Mouse (Mus musculus) CH12.LX (cell line): Measurements from ENCODE around the gene Hcfc2. TPM values are rescaled to one million over a fixed set of nuclear protein-coding genes. Genes with fewer than 3 reads are reported as not detected.

Source experiments
- DNase-seq: peaks from one replicate; pipeline ENCODE4 v3.0.0-alpha.2; 2013; ENCODE audit errors: extremely low read depth
- H3K27ac ChIP-seq: 2 replicates; pipeline ENCODE4 v1.5.1; 2012; ENCODE audit warnings: low read depth, mild to moderate bottlenecking, control low read depth, moderate library complexity; ENCODE audit not compliant: insufficient read depth
- H3K27me3 ChIP-seq: replicated peaks from 2 replicates; pipeline ENCODE3; 2012; ENCODE audit warnings: inconsistent platforms
- H3K36me3 ChIP-seq, 2 experiments: replicated peaks in 1 of 2; 2 replicates each; pipeline versions ENCODE3 to v1.6.1; 2012; ENCODE audit warnings: inconsistent platforms in 1 of 2, low read length in 1 of 2, mild to moderate bottlenecking in 1 of 2, mixed read lengths in 1 of 2, moderate library complexity in 1 of 2; ENCODE audit not compliant: control insufficient read depth in 1 of 2, insufficient read depth in 1 of 2
- H3K4me1 ChIP-seq, 2 experiments: 2 replicates each; pipeline ENCODE4 v1.6.1; 2012; ENCODE audit warnings: inconsistent platforms in 1 of 2, moderate library complexity in 1 of 2; ENCODE audit not compliant: insufficient read depth in 2 of 2, control insufficient read depth in 1 of 2
- H3K4me2 ChIP-seq: 2 replicates; pipeline ENCODE4 v1.6.1; 2012; ENCODE audit warnings: low read depth, mild to moderate bottlenecking, control low read depth; ENCODE audit not compliant: poor library complexity, insufficient read depth, severe bottlenecking
- H3K4me3 ChIP-seq, 3 experiments: fragments of 150-350 bp in 1 of 3; sonication (generic) in 1 of 3; replicated peaks in 1 of 3; 2 replicates each; pipeline versions ENCODE3 to v1.5.1; 2011 to 2012; ENCODE audit warnings: low read depth in 2 of 3, low read length in 2 of 3, mild to moderate bottlenecking in 2 of 3, moderate library complexity in 2 of 3, control low read depth in 1 of 3, improper control_type of control experiment in 1 of 3, inconsistent platforms in 1 of 3, mixed read lengths in 1 of 3; ENCODE audit not compliant: poor library complexity in 1 of 3
- H3K79me2 ChIP-seq: replicated peaks from 2 replicates; pipeline ENCODE4 v1.6.1; 2012; ENCODE audit warnings: mild to moderate bottlenecking, moderate library complexity; ENCODE audit not compliant: control insufficient read depth, poor library complexity, insufficient read depth, severe bottlenecking; ENCODE audit errors: extremely low read depth
- H3K9ac ChIP-seq: 2 replicates; pipeline ENCODE4 v1.6.1; 2012; ENCODE audit warnings: low read depth, mild to moderate bottlenecking, control low read depth, moderate library complexity; ENCODE audit not compliant: insufficient read depth
- H3K9me3 ChIP-seq: replicated peaks from 2 replicates; pipeline ENCODE3; 2012; ENCODE audit warnings: low read length, inconsistent platforms, mixed read lengths
- BHLHE40 ChIP-seq: IDR thresholded peaks from 2 replicates; pipeline ENCODE4 v1.6.1; 2011; ENCODE audit warnings: mild to moderate bottlenecking, low read depth, low read length, improper control_type of control experiment
- CHD1 ChIP-seq: IDR thresholded peaks from 2 replicates; pipeline ENCODE4 v1.6.1; 2012; ENCODE audit warnings: low read depth, low read length, improper control_type of control experiment, inconsistent platforms
- CHD2 ChIP-seq: IDR thresholded peaks from 2 replicates; pipeline ENCODE4 v1.6.1; 2011; ENCODE audit warnings: low read length, improper control_type of control experiment
- CTCF ChIP-seq, 2 experiments: IDR thresholded peaks in 1 of 2; conservative IDR thresholded peaks in 1 of 2; 2 replicates each; pipeline ENCODE4 v1.5.1; 2011 to 2012; ENCODE audit warnings: low read depth in 2 of 2, low read length in 2 of 2, improper control_type of control experiment in 1 of 2, inconsistent platforms in 1 of 2, mild to moderate bottlenecking in 1 of 2, moderate library complexity in 1 of 2
- E2F4 ChIP-seq: IDR thresholded peaks from 2 replicates; pipeline ENCODE4 v1.6.1; 2011; ENCODE audit warnings: low read depth, low read length, improper control_type of control experiment; ENCODE audit not compliant: insufficient replicate concordance
- EP300 ChIP-seq: IDR thresholded peaks from 2 replicates; pipeline ENCODE4 v1.6.1; 2011; ENCODE audit warnings: low read length, improper control_type of control experiment
- ETS1 ChIP-seq: conservative IDR thresholded peaks from 2 replicates; pipeline ENCODE4 v1.6.1; 2012; ENCODE audit warnings: low read depth, mild to moderate bottlenecking, inconsistent platforms, low read length, improper control_type of control experiment, moderate library complexity
- HCFC1 ChIP-seq: IDR thresholded peaks from 2 replicates; pipeline ENCODE4 v1.6.1; 2012; ENCODE audit warnings: low read depth, mild to moderate bottlenecking, inconsistent platforms, low read length, improper control_type of control experiment
- IRF4 ChIP-seq: IDR thresholded peaks from 2 replicates; pipeline ENCODE4 v1.6.1; 2014; ENCODE audit warnings: low read depth, mild to moderate bottlenecking, inconsistent platforms, low read length, improper control_type of control experiment
- KAT2A ChIP-seq: IDR thresholded peaks from 2 replicates; pipeline ENCODE4 v1.6.1; 2012; ENCODE audit warnings: low read length, improper control_type of control experiment, inconsistent platforms; ENCODE audit not compliant: insufficient replicate concordance
- MAFK ChIP-seq: IDR thresholded peaks from 2 replicates; pipeline ENCODE4 v1.6.1; 2011; ENCODE audit warnings: low read length, improper control_type of control experiment; ENCODE audit not compliant: insufficient replicate concordance
- MEF2A ChIP-seq: IDR thresholded peaks from 2 replicates; pipeline ENCODE4 v1.6.1; 2014; ENCODE audit warnings: low read depth, mild to moderate bottlenecking, inconsistent platforms, low read length, improper control_type of control experiment, borderline replicate concordance
- MXI1 ChIP-seq: IDR thresholded peaks from 2 replicates; pipeline ENCODE4 v1.6.1; 2011; ENCODE audit warnings: mild to moderate bottlenecking, low read depth, low read length, improper control_type of control experiment
- MYC ChIP-seq: IDR thresholded peaks from 2 replicates; pipeline ENCODE4 v1.6.1; 2011; ENCODE audit warnings: low read depth, mild to moderate bottlenecking, improper control_type of control experiment, low read length
- NELFE ChIP-seq: IDR thresholded peaks from 2 replicates; pipeline ENCODE4 v1.6.1; 2011; ENCODE audit warnings: low read depth, low read length, improper control_type of control experiment
- PAX5 ChIP-seq: IDR thresholded peaks from 2 replicates; pipeline ENCODE4 v1.6.1; 2012; ENCODE audit warnings: low read length, inconsistent platforms, mixed read lengths
- POLR2A ChIP-seq: IDR thresholded peaks from 2 replicates; pipeline ENCODE4 v1.6.1; 2011; ENCODE audit warnings: low read depth, mild to moderate bottlenecking, improper control_type of control experiment, low read length
- POLR2AphosphoS2 ChIP-seq: IDR thresholded peaks from 2 replicates; pipeline ENCODE4 v1.6.1; 2011; ENCODE audit warnings: low read depth, low read length, improper control_type of control experiment
- RAD21 ChIP-seq: IDR thresholded peaks from 2 replicates; pipeline ENCODE4 v1.6.1; 2011; ENCODE audit warnings: low read depth, mild to moderate bottlenecking, low read length, improper control_type of control experiment, moderate library complexity
- RCOR1 ChIP-seq: conservative IDR thresholded peaks from 2 replicates; pipeline ENCODE4 v1.6.1; 2012; ENCODE audit warnings: low read depth, mild to moderate bottlenecking, inconsistent platforms, low read length, improper control_type of control experiment
- SIN3A ChIP-seq: IDR thresholded peaks from 2 replicates; pipeline ENCODE4 v1.6.1; 2012; ENCODE audit warnings: low read length, improper control_type of control experiment, inconsistent platforms
- SMC3 ChIP-seq: IDR thresholded peaks from 2 replicates; pipeline ENCODE4 v1.6.1; 2011; ENCODE audit warnings: low read depth, low read length, improper control_type of control experiment
- UBTF ChIP-seq: IDR thresholded peaks from 2 replicates; pipeline ENCODE4 v1.6.1; 2012; ENCODE audit warnings: low read depth, mild to moderate bottlenecking, inconsistent platforms, low read length, improper control_type of control experiment, moderate library complexity
- USF1 ChIP-seq: IDR thresholded peaks from 2 replicates; pipeline ENCODE4 v1.6.1; 2014; ENCODE audit warnings: low read depth, mild to moderate bottlenecking, inconsistent platforms, low read length, improper control_type of control experiment
- ZC3H11A ChIP-seq: IDR thresholded peaks from 2 replicates; pipeline ENCODE4 v1.6.1; 2012; ENCODE audit warnings: low read depth, mild to moderate bottlenecking, inconsistent platforms, low read length, improper control_type of control experiment
- ZKSCAN1 ChIP-seq: IDR thresholded peaks from 2 replicates; pipeline ENCODE4 v1.6.1; 2012; ENCODE audit warnings: low read depth, inconsistent platforms, low read length, improper control_type of control experiment, borderline replicate concordance
- ZNF384 ChIP-seq: IDR thresholded peaks from 2 replicates; pipeline ENCODE4 v1.6.1; 2012; ENCODE audit warnings: low read depth, low read length, improper control_type of control experiment, inconsistent platforms
- dilution Hi-C: fragments of 300-500 bp; cut with MboI; formaldehyde crosslinking; loops from 2 replicates; pipeline ENCODE4 v1.14.3; 2020; ENCODE audit warnings: low sequenced_read_pairs; ENCODE audit not compliant: extremely low pct_unique_long_range_greater_than_20kb, extremely low pct_ligation_motif_present
- in situ Hi-C: fragments of 300-500 bp; cut with MboI; formaldehyde crosslinking; loops from 3 replicates; pipeline ENCODE4 v1.14.3; 2019; ENCODE audit warnings: low sequenced_read_pairs, low pct_ligation_motif_present, low pct_unique_long_range_greater_than_20kb, mixed read lengths
- polyA plus RNA-seq: library from polyadenylated mRNA; unstranded; fragments of >175 nt; gene quantifications from 2 replicates; pipeline ENCODE4 v1.2.1, GENCODE M21; 2012; ENCODE audit warnings: low read depth; ENCODE audit not compliant: insufficient read length
- total RNA-seq, 2 experiments: library from RNA; depleted of rRNA; stranded (reverse); fragments of 300-350 nt in 1 of 2; fragments of >200 nt in 1 of 2; gene quantifications; 2 replicates each; pipeline ENCODE4 v1.2.3; 2012 to 2014

The Hcfc2 gene
- total and polyA plus RNA-seq, 3 experiments = 10.5 to 13.0 (median 12.3) TPM

- Histone ChIP-seq H3K27ac (peak overlapping the region; percentile 91; the same call in 1 of the 2 replicates), H3K27me3 (no peaks in the 10 kb centered on the region), H3K4me2 (peak overlapping the region; percentile 87), H3K36me3 (peaks cover 29 to 35% of the 10 kb centered on the region in 2 experiments), H3K79me2 (peaks cover 42% of the 10 kb centered on the region), H3K9ac (peak overlapping the region; percentile 99), H3K9me3 (no peaks in the 10 kb centered on the region), H3K4me3 (peak overlapping the region; percentile 80 to 94 (median 87)), H3K4me1 (peaks cover 12 to 47% of the 10 kb centered on the region in 2 experiments)
- peak; percentile 31 for DNase-seq
- dilution Hi-C loops (no loop called here), in situ Hi-C loops (no loop called here)
- TF ChIP-seq SMC3 (no peak), NELFE (no peak), ZC3H11A (no peak), E2F4 (no peak), SIN3A (peak; percentile 32)
These were observed 67.1 kb downstream of the Hcfc2 start for GRCm38 (mm10) chr10:82762756-82763681.

GRCm38 (mm10) chr10:82763840-82764631 is 68.1 kb downstream of the Hcfc2 start, which contains the start of gene Nfyb:
Nfyb (minus strand) TSS chr10:82764144.
- in situ Hi-C loops = no loop called here
- H3K27ac ChIP-seq = peak within 1 kb of the TSS; percentile 91
- dilution Hi-C loops = no loop called here
- H3K4me1 ChIP-seq = peaks cover 13 to 42% of the 10 kb centered on the region in 2 experiments
- H3K4me2 ChIP-seq = peak within 1 kb of the TSS; percentile 87
- H3K36me3 ChIP-seq = peaks cover 19 to 25% of the 10 kb centered on the region in 2 experiments
- peak within 1 kb of the TSS; percentile 99 for H3K9ac ChIP-seq
- no peaks in the 10 kb centered on the region for H3K27me3 ChIP-seq
- peaks cover 36% of the 10 kb centered on the region for H3K79me2 ChIP-seq
- H3K9me3 ChIP-seq = no peaks in the 10 kb centered on the region
- peak; percentile 94 for DNase-seq
- peak within 1 kb of the TSS; percentile 80 to 94 (median 87) for H3K4me3 ChIP-seq
- TF ChIP-seq ZC3H11A = no peak
- no peak for TF ChIP-seq MYC
- peak; percentile 56; the same call in 1 of the 2 replicates for TF ChIP-seq POLR2AphosphoS2
- no peak for TF ChIP-seq SIN3A
- no peak for TF ChIP-seq ZNF384
- TF ChIP-seq CHD1 = no peak; the same call in 1 of the 2 replicates
- TF ChIP-seq E2F4 = 0 out of 2 replicates have a peak, but pooled peaks have one; percentile 41
- TF ChIP-seq POLR2A = peak; percentile 96
- TF ChIP-seq MXI1 = peak; percentile 50; the same call in 1 of the 2 replicates
- TF ChIP-seq UBTF = peak; percentile 74; the same call in 1 of the 2 replicates
- TF ChIP-seq BHLHE40 = no peak
- 0 out of 2 replicates have a peak, but pooled peaks have one; percentile 29 for TF ChIP-seq IRF4
- no peak for TF ChIP-seq PAX5
- no peak for TF ChIP-seq USF1
- no peak for TF ChIP-seq ETS1
- TF ChIP-seq RAD21 = no peak
- peak; percentile 69 for TF ChIP-seq HCFC1
- TF ChIP-seq CTCF (conservative IDR thresholded peaks at IDR 0.05 in 1 of 2, IDR thresholded peaks at IDR 0.05 in 1 of 2; ENCODE audit: low read depth in 2 of 2, low read length in 2 of 2) = no peak
- TF ChIP-seq NELFE = peak; percentile 70; the same call in 1 of the 2 replicates
- TF ChIP-seq RCOR1 = no peak
- no peak for TF ChIP-seq SMC3
- no peak for TF ChIP-seq MAFK
- no peak for TF ChIP-seq EP300
- 0 out of 2 replicates have a peak, but pooled peaks have one; percentile 23 for TF ChIP-seq CHD2
- TF ChIP-seq ZKSCAN1 = no peak
- no peak for TF ChIP-seq KAT2A
- peak; percentile 63; the same call in 1 of the 2 replicates for TF ChIP-seq MEF2A
